In the genomic region with DNA sequence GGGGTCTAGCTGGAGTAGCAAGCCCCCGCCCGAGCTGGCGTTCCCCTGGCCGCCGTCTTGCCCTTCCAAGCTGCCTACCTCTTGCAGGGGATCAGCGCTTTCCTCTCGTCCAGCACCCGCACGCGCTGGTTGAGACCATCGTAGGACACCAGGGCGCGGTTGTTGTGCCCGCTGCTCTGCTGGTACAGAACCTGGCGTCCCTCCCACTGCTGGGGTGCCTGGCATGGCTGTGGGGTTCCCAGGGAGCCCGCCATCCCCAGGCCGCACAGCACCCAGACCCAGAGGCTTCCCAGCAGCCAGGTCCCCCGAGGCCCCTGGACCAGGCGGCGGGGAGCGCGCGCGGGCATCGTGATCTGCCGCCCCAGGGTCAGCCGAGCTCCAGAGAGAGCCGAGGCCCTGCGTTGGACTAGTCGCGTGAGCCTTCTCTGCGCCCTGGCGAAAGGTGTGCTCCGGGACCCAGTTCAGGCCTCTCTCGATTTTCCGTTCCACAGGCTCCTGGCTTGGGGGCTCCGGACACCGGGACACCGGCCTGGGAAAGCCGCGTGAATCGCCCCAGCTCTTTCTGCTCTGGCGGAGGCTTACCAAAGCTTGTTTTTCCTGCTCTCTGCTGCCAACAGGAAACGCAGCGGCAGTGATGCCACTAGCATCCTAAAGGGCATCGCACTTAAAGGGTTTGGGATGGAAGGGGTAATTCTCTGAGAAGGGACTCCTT, we compare ENCODE assay signal across 8 mouse cellular contexts. TPM values are rescaled to one million over a fixed set of nuclear protein-coding genes. Genes with fewer than 3 reads are reported as not detected.
DNase-seq lines count a peak whose midpoint lies in the region; ATAC-seq lines count a peak whose summit lies in the region.

TSS of gene Epdr1 (minus strand) at position 712 of the 712 bp plus-strand sequence.

- H3K4me1 ChIP-seq in forebrain, embryonic 11.5 days (replicated peaks; ENCODE audit: control insufficient read depth, insufficient read depth, low read length): 0 out of 2 replicates have a peak, but pooled peaks cover 4% of the 10 kb centered on the region
- peaks cover 15% of the 10 kb centered on the region for H3K4me1 ChIP-seq in heart, embryonic 15.5 days (replicated peaks)
- H3K4me1 ChIP-seq in liver, embryonic 15.5 days (replicated peaks): peaks cover 33% of the 10 kb centered on the region
- H3K4me1 ChIP-seq in neural tube, embryonic 13.5 days (replicated peaks): peaks cover 28% of the 10 kb centered on the region

- peak within 1 kb of the TSS; percentile 67 for H3K4me3 ChIP-seq in forebrain, embryonic 11.5 days (ENCODE audit: low read depth, low read length)
- peak within 1 kb of the TSS; percentile 84 for H3K4me3 ChIP-seq in heart, embryonic 15.5 days
- peak within 1 kb of the TSS; percentile 75 for H3K4me3 ChIP-seq in liver, embryonic 15.5 days (replicated peaks)
- peak within 1 kb of the TSS; percentile 74 for H3K4me3 ChIP-seq in neural tube, embryonic 13.5 days

- peak within 1 kb of the TSS; percentile 90 for H3K4me2 ChIP-seq in forebrain, embryonic 11.5 days (ENCODE audit: low read depth, low read length, severe bottlenecking)
- peak within 1 kb of the TSS; percentile 96 for H3K4me2 ChIP-seq in heart, embryonic 15.5 days
- peak within 1 kb of the TSS; percentile 95 for H3K4me2 ChIP-seq in liver, embryonic 15.5 days
- peak within 1 kb of the TSS; percentile 69 for H3K4me2 ChIP-seq in neural tube, embryonic 13.5 days

- peaks cover 3% of the 10 kb centered on the region; the same call in 1 of the 2 replicates for H3K27me3 ChIP-seq in forebrain, embryonic 11.5 days (ENCODE audit: control insufficient read depth, insufficient read depth, low read length)
- H3K27me3 ChIP-seq in heart, embryonic 15.5 days: peaks cover 13% of the 10 kb centered on the region
- peaks cover 16% of the 10 kb centered on the region for H3K27me3 ChIP-seq in liver, embryonic 15.5 days
- H3K27me3 ChIP-seq in neural tube, embryonic 13.5 days: peaks cover 21% of the 10 kb centered on the region

- peak within 1 kb of the TSS; percentile 46; the same call in 1 of the 2 replicates for H3K27ac ChIP-seq in forebrain, embryonic 11.5 days (ENCODE audit: low read depth, low read length)
- peak within 1 kb of the TSS; percentile 82 for H3K27ac ChIP-seq in heart, embryonic 15.5 days
- peak within 1 kb of the TSS; percentile 73 for H3K27ac ChIP-seq in liver, embryonic 15.5 days (replicated peaks)
- peak within 1 kb of the TSS; percentile 89 for H3K27ac ChIP-seq in neural tube, embryonic 13.5 days (replicated peaks)

- under 1% methylated on average over 46 of the region's 46 CpGs for WGBS in forebrain, embryonic 11.5 days
- WGBS in heart, embryonic 15.5 days: under 1% methylated on average over 46 of the region's 46 CpGs
- under 1% methylated on average over 46 of the region's 46 CpGs for WGBS in liver, embryonic 15.5 days (ENCODE audit: insufficient replicate concordance)
- WGBS in neural tube, embryonic 13.5 days: under 1% methylated on average over 45 of the region's 46 CpGs

- no peaks in the 10 kb centered on the region for H3K9me3 ChIP-seq in forebrain, embryonic 11.5 days (ENCODE audit: control insufficient read depth, low read length)
- H3K9me3 ChIP-seq in heart, embryonic 15.5 days (replicated peaks): no peaks in the 10 kb centered on the region
- no peaks in the 10 kb centered on the region for H3K9me3 ChIP-seq in liver, embryonic 15.5 days (replicated peaks)
- H3K9me3 ChIP-seq in neural tube, embryonic 13.5 days: no peaks in the 10 kb centered on the region

- peak; percentile 55 for DNase-seq in c-Kit-positive CD71-positive TER-119-negative erythroid progenitor cells, embryonic 14.5 days (ENCODE audit: low read depth)
- peak; percentile 86 for DNase-seq in forebrain, embryonic 11.5 days (ENCODE audit: low spot score)
- peak; percentile 66 for DNase-seq in kidney, postnatal 14 days
- peak; percentile 38 for DNase-seq in testis, postnatal 14 days (ENCODE audit: low spot score)

- H3K9ac ChIP-seq in forebrain, embryonic 11.5 days (ENCODE audit: low read length): peak within 1 kb of the TSS; percentile 93
- H3K9ac ChIP-seq in heart, embryonic 15.5 days: peak within 1 kb of the TSS; percentile 76
- H3K9ac ChIP-seq in liver, embryonic 15.5 days: peak within 1 kb of the TSS; percentile 74
- peak within 1 kb of the TSS; percentile 92 for H3K9ac ChIP-seq in neural tube, embryonic 13.5 days

- no peaks in the 10 kb centered on the region for H3K36me3 ChIP-seq in forebrain, embryonic 11.5 days (ENCODE audit: control insufficient read depth, insufficient read depth, low read length)
- no peaks in the 10 kb centered on the region for H3K36me3 ChIP-seq in heart, embryonic 15.5 days
- H3K36me3 ChIP-seq in liver, embryonic 15.5 days (replicated peaks): no peaks in the 10 kb centered on the region
- H3K36me3 ChIP-seq in neural tube, embryonic 13.5 days: no peaks in the 10 kb centered on the region

- peak; percentile 54 for ATAC-seq in CD4-positive, CD25-positive, alpha-beta regulatory T cell, adult 4 months
- peak; percentile 82 for ATAC-seq in forebrain, embryonic 11.5 days (replicated peaks; ENCODE audit: low FRiP score)
- peak; percentile 62 for ATAC-seq in heart, embryonic 15.5 days (replicated peaks; ENCODE audit: insufficient number of reproducible peaks, insufficient read depth, low FRiP score, low read depth)
- peak; percentile 66 for ATAC-seq in liver, embryonic 15.5 days (ENCODE audit: insufficient read depth)
- ATAC-seq in neural tube, embryonic 13.5 days (ENCODE audit: low read depth): peak; percentile 90

RNA-seq across cellular contexts. Expression of gene Epdr1, which starts in this region (rescaled TPM):
- polyA plus RNA-seq in CD4-positive, CD25-positive, alpha-beta regulatory T cell, adult 4 months (2017; shearing (Covaris generic)): under 1 TPM in 1 of 2 experiments, not detected in 1; 0.38 TPM
- polyA plus RNA-seq in forebrain, embryonic 11.5 days (2014; fragmentation: Nextera tagmentation; extraction: Ambion mirVana): 23.4 and 26.0 TPM in 2 replicates
- 31.5 and 31.9 TPM in 2 replicates for polyA plus RNA-seq in heart, embryonic 15.5 days (2015; fragmentation: Nextera tagmentation; extraction: Ambion mirVana)
- polyA plus RNA-seq in liver, embryonic 15.5 days (2015; fragmentation: Nextera tagmentation; extraction: Ambion mirVana): 13.7 TPM in 2 replicates
- 20.7 and 21.2 TPM in 2 replicates for polyA plus RNA-seq in neural tube, embryonic 13.5 days (2015; fragmentation: Nextera tagmentation; extraction: Ambion mirVana)

Comparison
In these comparisons a context has a peak if more than half of its experiments do, and no peak if none do; other contexts are left out.
1. Peak in every context shown above with its lines: DNase-seq, ATAC-seq, H3K4me3 ChIP-seq and H3K27ac ChIP-seq.
2. RNA of gene Epdr1 (polyA plus RNA-seq): 31.5 to 31.9 TPM in heart, embryonic 15.5 days, 23.4 to 26.0 TPM in forebrain, embryonic 11.5 days, 20.7 to 21.2 TPM in neural tube, embryonic 13.5 days and 13.7 TPM in liver, embryonic 15.5 days; 0.38 TPM in CD4-positive, CD25-positive, alpha-beta regulatory T cell, adult 4 months; every median in the first group is over 10 times any median in the second.
3. Peak in ATAC-seq in CD4-positive, CD25-positive, alpha-beta regulatory T cell, adult 4 months; RNA of the gene not detected or under 1 TPM.